Mouse (Mus musculus): Measurements from ENCODE around the gene Neu1.

DNA sequence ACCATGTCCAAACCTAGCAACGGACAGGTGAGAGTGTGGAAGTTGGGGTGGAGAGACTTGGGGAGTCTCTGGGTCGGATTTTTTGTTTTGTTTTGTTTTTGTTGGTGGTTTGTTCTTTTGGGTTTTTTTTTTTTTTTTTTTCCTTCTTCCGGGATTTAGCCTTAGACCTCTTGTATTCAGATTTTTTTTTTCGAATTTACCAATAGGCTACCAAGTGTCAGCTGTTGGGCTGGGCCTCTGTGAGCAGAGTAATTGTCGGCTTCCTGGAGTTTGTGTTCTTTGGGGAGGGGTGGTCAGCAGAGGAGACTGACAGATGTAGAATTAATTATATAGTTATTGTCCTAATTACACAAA lies 31.2 kb upstream of the Neu1 start:
- TF ChIP-seq CTCF (IDR thresholded peaks at IDR 0.05; ENCODE audit: low read depth) (no peak; the same call in 1 of the 2 replicates), EP300 (IDR thresholded peaks at IDR 0.05; ENCODE audit: low read depth) (no peak)

Data from liver, embryonic 14.5 days (tissue).